Mouse (Mus musculus): ENCODE data around the gene Serpina9.
"Not testable (repeated sequence)": the region's sequence is repeated elsewhere in the genome, so short reads cannot be mapped to it uniquely, and the experiment has no call there.

Serpina9 gene

GRCm38 (mm10) chr12:103989857-103990256 lies 23.7 kb downstream of the Serpina9 start, which contains the start of gene Serpina11:
TSS of gene Serpina11 (minus strand) at chr12:103989957.
- DNase-seq (ENCODE audit: low spot score in 2 of 2) = no peak

- DNase-seq (ENCODE audit: low spot score in 2 of 2) = no peak
Observed at GRCm38 (mm10) chr12:103989514-103989767, 24.1 kb downstream of the Serpina9 start.

DNA sequence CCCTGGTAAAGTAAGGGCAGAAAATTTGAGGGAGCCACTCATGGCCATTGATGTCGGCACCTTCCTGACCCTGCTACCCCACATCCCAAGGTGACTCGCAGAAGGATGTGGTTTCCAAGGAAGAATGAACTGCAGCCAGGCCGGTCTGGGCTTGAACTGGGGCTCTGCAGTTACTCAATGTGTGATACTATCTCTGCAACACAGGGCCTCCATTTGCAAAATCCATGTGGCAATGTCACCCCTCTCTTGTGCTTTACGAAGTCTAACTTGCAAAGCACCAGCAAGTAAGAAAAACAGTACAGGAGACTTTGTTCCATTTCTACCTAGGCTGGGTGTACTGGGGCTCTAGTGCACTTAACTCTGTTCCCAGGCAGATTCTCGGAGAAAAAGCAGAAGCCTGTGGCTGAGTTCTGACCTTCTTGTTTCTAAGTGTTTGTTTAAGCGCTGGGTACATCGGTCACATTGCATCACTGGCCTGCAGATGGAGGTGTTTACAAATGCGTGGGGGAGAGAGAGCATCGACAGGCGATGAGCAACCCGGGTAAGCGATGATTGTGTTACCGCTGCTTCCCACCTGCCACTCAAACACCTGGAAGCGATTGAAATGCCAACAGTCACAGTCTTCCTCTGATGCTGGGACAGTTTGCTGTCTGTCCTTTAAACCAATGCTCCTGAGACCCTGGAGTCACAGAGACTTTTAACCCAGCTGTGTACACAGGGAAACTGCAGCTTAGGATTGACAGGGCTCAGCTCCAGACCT lies 24.6 kb downstream of the Serpina9 start:
- DNase-seq (ENCODE audit: low spot score in 2 of 2) = no peak

- DNase-seq (ENCODE audit: low spot score in 2 of 2) = no peak
Observed at GRCm38 (mm10) chr12:103985868-103986267, 27.7 kb downstream of the Serpina9 start.

DNA sequence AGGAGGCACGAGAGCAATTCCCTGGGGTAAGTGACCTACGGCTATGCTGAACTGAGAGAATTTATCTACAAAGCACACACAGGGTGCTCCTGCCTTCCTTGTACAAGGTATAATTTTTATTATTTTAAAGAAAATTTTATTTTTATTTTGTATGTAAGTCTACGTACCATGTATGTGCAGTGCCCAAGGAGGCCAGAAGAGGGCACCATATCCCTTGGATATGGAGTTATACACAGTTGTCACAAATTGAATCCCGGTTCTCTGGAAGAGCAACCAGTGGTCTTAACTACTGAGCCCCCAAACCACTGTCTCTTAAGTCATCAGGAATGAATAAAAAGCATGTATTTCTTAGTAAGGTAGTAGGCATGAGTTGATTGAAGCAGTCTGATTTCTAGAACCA lies 28.6 kb downstream of the Serpina9 start:
- peak in 1 of 2 experiments; percentile 72 for DNase-seq (ENCODE audit: low spot score in 2 of 2)

GRCm38 (mm10) chr12:103981646-103982360 lies 31.8 kb downstream of the Serpina9 start:
- DNase-seq (ENCODE audit: low spot score in 2 of 2) = no peak

GRCm38 (mm10) chr12:103978294-103978693 lies 35.3 kb downstream of the Serpina9 start:
- DNase-seq (ENCODE audit: low spot score in 2 of 2) = no peak

- no peak for DNase-seq (ENCODE audit: low spot score in 2 of 2)
Observed at GRCm38 (mm10) chr12:103977846-103978245, 35.7 kb downstream of the Serpina9 start.

GRCm38 (mm10) chr12:103977060-103977459 lies 36.5 kb downstream of the Serpina9 start:
- no peak for DNase-seq (ENCODE audit: low spot score in 2 of 2)

DNA sequence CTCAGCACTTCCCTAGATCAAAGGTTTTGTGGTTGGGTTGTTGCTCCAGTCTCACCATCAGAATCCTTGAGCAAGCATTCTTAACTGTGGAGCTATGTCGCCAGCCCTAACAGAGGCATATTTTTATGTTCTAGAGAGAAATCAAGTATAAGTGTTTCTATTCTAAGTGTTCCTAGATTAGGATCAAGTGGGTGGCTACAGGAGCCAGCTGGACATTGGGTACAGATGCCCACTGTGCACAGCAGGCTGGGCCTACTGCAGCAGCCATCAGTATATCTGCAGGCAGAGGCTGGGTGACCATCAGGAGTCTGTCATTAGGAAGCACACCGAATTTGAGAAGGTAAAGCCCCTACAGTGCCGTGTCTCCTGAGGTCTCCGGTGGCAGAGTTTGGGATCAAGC lies 42.5 kb downstream of the Serpina9 start:
- DNase-seq (ENCODE audit: low spot score in 2 of 2) = no peak

DNA sequence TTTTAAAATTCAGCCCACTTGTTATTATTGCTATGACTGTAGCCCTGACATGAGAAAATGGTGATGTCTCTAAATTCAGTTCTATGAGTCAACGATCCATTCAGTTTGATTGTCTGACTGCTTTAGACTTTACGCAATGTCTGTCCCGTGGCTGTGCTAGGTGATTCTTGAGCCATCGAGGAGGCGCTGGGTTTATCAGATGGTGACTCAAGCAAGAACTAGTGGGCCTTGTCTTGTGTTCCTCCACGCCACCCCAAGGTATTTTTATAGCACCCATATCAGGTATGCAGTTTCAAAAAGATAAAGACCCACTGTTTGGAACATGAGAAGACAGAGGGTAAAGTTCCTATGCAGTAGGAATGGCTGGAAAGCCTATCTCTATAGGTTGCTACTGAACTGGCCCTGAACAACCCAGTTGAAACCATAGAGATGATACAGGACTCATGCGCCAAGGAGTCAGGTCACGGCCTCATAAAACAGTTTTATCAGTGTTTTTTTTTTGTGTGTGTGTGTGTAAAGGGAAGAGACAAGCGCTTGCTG lies 43.9 kb downstream of the Serpina9 start:
- no peak for DNase-seq (ENCODE audit: low spot score in 2 of 2)

DNA sequence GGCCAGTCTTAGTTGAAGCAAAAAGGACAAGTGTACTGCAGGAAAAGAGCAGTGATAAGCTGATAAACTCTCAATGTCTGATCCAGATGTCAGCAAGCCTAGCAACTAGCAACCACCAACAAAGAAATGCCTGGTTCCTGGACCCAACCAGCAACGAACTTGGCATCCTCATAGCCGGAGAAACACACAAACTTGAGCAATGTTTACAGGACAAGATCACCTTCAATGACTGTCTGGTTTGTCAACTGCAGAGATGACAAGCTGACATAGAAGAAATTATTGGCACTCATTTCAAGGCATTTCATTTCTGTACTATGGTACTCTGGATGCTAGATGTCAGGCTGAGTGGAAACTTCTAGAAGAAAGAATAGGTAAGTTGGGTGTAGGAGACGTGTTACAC lies 46.8 kb downstream of the Serpina9 start:
- no peak for DNase-seq (ENCODE audit: low spot score in 2 of 2)

DNA sequence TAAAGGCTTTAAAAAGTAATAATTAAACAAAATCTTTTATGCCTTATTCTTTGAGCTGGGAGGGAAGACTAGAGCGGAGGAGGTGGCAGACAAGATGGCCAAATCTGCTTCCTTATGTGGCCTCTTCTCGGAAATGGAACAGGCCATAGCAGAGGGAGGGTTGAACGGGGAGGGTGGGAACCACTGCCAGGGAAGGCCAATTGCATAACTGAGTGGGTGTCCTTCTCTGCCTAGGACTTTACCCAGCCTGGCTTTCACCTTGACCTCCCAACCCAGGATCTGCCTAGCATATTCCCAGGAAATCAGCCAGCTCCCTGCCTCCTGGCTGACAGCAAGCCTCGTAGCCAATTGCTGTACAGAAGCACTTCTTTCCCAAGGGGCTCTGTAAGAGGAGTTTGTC lies 50.3 kb downstream of the Serpina9 start:
- DNase-seq (ENCODE audit: low spot score in 2 of 2) = no peak

DNA sequence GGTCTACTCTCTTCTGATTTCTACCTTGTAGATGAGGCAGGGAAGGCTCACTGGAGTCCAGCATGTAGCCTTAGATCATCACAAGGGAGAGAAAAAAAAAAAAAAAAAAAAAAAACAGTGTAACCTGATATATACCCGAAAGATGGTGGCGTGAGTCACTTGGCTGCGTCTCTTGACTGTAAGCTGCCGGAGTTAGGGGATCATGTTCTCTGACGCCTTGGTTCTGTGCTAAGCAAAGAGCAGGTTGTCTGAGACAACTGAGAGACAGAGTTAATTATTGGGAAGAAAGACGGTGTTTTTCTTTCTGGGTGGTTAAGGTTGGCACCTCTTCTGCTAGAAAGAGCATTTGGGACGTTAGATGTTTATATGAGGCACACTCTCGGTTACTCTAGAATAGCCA lies 50.7 kb downstream of the Serpina9 start:
- no peak for DNase-seq (ENCODE audit: low spot score in 2 of 2)

GRCm38 (mm10) chr12:103962337-103962736 lies 51.2 kb downstream of the Serpina9 start:
- DNase-seq (ENCODE audit: low spot score in 2 of 2) = no peak

GRCm38 (mm10) chr12:103961716-103962115 lies 51.8 kb downstream of the Serpina9 start:
- DNase-seq (ENCODE audit: low spot score in 2 of 2) = no peak

DNA sequence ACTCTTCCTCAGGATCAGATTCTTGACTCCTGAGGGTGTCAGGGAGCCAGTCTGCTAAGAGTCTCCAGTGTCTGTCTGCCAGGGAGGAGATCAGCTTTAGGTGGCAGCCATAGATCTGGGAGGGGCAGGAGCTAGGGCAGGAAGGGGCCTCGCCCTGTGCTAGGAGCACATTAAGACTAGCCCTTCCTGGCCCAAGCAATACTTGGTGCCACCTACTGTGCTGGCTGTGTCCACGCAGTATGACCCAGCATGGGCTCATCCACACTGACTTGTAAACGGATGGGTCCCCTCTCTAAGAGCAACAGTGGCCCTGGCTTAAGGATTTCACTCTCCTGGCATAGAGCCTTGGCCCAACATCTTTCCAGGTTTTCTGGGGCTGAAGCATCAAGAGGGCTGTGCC lies 54.8 kb downstream of the Serpina9 start, which contains the start of gene Serpina1e:
Serpina1e (minus strand) TSS at position 178 of the 400 bp plus-strand sequence.
- no peak for DNase-seq (ENCODE audit: low spot score in 2 of 2)

DNA sequence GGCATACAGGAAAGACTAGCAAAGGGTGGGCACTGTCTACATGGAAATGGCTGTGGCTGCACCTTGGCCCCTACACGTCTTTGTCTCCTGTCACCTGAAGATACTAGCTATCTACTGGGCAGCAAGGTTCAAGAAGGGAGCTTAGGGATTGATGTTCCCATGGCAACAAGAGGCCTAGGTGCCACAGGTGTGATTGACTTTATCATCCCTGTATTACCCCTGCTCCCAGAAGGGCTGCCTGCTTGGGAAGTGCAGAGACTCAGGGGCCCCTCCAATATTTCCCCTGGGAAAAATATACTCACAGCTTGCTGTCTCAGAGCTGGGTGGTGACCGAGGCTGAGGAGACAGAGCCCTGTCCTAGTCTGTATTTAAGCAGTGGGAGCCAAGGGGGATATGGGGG lies 57.0 kb downstream of the Serpina9 start:
- DNase-seq (ENCODE audit: low spot score in 2 of 2) = not testable (repeated sequence)

DNA sequence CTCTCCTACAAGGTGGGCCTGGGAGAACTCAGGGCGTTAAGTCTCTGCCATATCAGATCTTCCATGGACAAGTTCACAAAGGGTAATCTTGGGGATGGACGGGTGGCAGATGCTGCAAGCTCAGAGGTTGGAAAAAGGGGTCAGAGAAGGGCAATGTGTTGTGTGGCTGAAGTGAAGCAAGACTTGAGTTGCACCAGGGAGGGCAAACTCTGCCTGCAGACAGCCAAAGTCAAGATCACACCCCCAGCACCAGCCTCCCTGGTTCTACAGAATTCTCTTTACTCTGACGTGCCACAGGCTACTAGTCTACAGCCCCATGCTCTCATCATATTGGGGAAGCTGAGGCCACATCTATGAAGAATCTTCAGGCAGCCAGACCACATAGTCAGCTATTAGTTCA lies 60.6 kb downstream of the Serpina9 start:
- DNase-seq (ENCODE audit: low spot score in 2 of 2) = not testable (repeated sequence)

DNA sequence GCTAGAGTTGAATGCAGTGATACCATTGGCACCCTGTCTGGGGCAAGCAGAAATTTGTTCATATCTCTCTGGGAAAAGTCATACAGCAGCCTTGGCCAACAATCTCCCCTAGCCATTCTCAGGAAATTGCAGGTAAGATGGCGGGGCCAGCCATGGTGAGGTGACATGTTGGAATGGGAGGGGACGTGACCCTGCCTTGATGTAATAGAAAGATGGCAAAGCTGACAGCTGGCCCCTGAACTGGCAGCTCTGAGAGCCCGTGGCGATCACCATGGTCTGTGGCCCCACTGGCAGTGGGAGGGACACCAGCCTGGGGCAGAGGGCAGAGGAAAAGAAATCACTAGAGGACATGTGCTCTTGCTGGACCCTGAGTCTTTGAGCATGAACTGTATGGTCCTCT lies 67.3 kb downstream of the Serpina9 start:
- no peak for DNase-seq (ENCODE audit: low spot score in 2 of 2)

Data from right cerebral cortex, postnatal 10 days (tissue).